Mouse (Mus musculus) adrenal gland, adult (tissue): ENCODE results near the gene Stim2.

Source experiments
- DNase-seq, 2 experiments: peaks; one replicate each; pipeline ENCODE4 v3.0.0; 2022 to 2023; ENCODE audit warnings: low spot score in 1 of 2; ENCODE audit not compliant: inconsistent age in 2 of 2

The Stim2 gene

DNA sequence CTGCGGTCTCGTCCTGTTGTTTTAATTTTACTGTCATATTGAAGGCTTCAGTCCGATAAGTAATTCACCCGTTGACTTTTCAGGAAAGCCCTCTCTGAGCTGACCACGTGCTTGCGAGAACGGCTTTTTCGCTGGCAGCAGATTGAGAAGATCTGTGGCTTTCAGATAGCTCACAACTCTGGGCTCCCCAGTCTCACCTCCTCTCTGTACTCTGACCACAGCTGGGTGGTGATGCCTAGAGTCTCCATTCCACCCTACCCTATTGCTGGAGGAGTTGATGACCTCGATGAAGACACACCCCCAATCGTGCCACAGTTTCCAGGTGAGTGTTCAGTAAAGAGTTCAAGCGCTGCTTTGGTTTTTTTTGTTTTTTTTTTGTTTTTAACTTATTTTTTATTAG is 112.5 kb downstream of the Stim2 start:
- DNase-seq = no peak

DNA sequence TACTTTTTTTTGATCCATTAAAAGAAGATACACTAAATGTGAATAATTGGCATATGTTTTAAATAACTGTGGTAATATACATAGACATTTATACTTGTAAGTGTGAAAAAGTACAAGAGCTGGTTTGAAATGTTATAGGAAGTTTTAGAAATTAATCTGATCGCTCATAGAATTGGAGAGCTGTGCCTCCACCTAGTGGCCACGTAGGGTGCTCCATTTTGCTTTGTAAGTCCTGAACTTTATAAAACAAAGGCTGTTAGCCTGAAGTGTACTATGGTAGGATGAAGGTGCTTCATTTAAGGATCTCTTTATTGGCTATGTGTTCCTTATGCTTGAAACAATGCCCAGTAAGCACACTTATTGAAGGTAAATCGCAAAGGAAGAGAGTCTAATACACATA is 115.0 kb downstream of the Stim2 start:
- peak; percentile 47 to 85 for DNase-seq

DNA sequence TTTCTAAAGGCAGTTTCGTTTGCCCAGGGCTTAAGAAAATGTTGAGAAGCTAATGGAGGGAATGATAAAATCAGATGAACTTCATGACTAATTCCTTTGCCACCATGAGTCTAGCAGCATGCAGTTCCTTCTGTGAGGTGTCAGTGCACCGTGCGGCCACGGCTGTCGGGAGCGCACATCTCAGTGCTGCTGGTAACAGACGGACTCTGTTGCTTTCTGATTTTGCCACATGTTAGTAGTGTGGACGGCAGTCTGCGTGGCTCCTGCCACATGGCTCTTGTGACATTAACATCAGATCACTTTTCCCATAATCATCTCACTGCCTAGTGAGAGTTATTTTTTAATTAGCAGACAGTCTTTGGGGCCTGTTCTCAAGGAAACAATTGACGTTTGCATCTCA is 118.2 kb downstream of the Stim2 start:
- no peak for DNase-seq

DNA sequence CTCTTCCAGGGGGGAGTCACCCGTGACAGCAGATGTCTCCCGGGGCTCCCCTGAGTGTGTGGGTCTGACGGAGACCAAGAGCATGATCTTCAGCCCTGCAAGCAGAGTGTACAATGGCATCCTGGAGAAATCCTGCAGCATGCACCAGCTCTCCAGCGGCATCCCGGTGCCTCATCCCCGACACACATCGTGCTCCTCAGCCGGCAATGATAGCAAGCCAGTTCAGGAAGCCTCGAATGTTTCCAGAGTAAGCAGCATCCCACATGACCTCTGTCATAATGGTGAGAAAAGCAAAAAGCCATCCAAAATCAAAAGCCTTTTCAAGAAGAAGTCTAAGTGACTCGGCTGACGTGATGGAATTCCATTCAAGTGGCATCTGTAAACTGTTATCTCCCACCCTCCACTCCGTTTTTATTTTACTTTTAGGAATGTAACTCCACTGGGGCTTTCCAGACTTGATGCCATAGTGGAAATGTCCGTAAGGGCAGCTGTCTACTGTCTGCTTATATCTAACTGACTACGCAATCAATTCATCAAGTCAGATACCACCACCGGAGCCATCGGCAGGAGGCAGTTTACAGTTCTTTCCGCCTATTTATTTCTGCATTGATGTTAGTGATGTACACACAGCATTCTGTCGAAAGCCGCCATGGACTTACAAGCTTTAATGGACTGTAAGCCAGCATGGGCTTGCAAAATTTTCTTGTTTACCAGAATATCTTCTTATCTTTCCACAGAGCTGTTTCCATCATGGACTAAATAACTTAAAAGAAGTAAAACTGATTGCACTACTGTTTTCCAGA is 120.3 kb downstream of the Stim2 start:
- DNase-seq = no peak

DNA sequence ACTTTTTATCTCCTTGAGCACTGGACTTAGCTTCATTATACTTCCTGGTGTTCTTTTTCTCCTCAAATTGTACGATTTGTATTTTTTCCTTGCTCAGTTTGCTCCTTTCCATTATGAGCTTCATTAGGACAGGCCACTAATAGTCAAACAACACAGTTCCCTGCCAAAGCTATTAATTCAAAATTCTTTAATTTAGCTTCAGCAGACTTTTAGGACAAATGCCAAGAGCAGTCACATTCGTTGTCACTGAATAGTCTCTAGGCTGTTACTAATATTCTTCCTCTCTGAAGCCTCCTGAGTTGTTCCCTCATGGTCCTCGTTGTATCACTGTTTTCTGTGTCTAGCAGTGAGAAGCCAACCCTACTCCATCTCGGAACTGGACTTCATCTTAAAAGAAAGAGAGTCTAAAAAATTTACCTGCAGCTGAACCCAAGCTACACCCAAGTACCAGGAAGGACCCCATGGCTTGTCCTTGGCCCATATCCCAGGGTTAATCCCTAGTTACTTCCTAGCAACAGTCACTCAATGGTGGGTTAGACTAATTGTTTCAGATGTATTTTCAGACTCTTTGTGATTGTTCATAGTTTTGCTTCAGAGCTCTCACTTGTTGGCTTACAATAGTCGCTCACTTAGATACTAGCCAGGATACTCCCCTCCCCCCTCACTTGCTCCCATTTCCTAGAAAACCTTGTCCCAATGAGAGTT is 149.9 kb downstream of the Stim2 start:
- no peak for DNase-seq

DNA sequence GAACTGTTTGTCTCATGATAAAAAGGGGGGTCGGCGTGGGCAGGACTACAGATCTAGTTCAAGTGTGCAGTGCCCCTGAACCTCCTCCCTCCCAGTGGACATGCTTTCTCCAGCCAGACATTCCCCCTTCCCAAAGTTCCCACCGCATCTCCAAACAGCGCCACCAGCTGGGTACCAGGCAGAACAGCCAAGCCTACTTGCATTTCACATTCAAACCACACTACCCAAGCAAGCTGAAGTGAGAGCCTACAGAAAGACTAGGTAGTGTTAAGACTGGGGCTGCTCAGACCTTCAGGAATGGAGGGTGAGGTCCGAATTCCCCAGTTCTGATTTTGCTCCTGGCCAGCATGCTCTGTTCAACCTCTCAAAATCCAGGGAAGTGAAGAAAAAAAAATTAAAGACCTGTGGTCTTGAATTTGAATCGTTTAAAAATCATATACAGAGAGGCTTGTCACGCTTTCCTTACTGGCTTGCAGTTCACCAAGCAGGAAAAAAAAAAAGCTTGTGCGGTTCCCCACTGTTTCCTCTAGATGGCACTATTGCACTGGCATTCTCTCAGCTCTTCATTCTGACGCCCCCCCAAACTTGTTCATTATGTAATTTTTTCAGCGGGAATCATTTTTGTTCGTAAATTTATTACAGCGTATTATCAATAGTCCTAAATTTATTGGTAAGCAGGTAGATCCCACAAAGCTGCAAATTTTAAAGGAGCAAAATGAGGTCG is 156.4 kb downstream of the Stim2 start:
- peak in 1 of 2 experiments; percentile 54 for DNase-seq

DNA sequence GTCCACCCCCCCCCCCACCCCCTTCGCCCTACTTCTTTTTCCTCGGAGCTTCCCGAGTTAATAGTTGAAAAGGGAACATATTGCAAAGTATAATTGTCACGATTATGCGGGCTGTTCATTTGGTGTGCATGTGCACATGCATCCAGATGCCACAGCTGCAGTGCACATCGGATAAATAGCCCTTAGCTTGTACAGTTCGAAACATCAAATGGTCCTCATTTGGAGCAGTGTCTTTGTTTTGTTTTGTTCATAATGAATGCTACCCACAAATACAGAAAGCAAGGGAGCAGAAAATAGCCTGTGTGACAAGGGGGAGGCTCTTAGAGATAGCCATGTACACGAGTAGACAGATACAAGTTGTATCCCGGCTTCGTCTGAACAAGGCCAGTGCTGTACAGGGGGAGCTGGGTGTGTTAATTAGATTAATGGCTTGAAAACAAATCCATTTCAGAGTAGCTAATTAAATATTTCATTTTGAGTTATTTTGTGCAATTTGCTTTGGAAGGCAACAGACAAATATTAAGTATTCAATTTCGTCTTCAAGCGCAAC is 157.0 kb downstream of the Stim2 start:
- DNase-seq = no peak

DNA sequence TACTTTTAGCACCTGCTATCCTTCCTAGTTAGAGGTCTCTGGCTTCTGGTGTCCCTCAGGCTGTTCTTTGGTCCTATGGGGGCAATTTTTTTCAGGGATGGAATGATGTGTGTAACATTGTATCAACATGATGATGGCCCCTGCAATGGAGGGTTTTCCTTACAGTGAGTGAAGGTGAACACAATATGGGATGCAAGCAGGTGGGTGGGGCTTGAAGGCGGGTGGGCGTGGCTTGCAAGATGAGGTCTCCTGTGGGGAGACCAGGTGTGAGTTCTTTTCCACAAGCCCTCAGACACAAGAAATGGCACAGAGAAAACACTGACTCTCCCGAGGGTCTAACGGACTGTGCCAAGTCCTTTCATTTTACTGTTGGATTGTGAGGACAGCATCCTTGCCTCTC is 157.6 kb downstream of the Stim2 start:
- DNase-seq = no peak

DNA sequence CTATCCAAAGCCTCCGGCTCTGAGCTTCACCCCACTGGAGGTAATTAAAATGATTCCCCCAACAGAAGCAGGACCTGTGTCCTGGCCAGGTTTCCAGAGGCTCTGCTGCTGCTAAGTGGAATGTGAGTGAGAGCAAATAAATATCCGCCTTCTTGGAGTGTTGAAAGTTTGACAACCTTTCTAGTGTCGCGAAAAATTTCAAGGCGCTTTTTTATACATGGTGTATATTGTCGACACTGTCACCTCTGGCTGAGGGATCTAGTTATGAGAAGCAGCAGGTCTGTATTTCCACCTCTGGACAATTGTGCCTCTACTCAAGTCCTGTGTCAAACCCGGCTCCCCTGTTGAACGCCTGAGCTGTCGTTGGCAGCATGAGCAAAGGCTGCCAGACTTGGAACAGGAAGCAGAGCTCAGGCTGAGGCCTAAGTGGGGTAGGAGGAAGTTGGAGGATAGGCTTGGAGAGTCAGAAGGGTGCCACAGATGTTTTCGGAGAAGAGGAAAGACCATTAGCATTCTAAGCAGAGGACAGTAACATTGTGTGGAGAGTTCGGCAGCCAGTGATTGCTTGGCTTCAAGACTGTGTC is 158.7 kb downstream of the Stim2 start:
- DNase-seq = no peak

DNA sequence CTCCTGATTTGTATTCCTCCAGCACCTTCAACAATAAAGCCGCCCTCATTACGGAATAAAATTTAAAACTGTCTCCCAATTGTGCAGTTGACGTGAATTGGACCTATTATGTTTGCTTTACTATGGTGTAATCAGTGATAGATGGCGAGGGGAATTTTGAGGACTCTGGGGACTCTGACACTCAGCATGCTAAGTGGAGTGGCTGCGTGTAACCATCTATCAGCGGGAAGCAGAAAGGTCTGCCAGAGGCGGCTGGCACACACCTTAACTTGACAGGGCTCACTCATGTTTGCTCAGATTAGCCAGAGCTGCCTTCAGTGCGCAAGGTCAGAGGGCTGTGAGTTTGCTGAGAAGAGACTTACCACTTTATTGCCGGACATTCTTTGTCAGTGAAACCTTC is 159.9 kb downstream of the Stim2 start:
- no peak for DNase-seq

DNA sequence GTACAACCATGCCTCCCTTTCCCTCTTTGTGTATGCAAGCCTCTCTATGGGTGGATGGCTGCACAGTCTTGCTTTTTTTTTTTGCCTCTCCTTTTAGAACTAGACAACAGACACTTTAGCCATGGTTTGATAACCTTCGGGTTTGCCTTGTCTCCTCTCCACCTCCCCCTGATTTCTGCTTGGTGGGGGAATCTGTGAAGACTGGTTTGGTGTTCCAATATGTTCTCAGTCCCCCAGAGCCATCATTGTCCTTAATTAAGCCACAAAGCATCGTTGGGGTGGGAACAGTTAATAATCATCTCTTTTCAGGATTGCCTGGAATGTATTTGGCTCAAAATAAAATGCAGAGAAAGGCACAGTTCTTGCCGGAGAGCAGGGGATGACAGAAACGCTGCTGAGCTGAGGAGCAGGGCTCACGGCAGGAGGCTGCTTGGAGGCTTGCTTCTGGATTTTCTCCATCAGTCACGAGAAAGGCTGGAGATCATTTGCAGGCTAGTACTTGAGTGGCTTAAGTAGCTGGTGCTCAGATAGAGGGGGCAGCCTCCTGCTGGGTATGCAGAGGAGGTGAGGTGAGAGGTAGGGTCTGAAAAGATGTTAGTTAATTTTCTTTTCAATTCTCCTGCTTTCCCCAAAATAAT is 161.0 kb downstream of the Stim2 start:
- no peak for DNase-seq

DNA sequence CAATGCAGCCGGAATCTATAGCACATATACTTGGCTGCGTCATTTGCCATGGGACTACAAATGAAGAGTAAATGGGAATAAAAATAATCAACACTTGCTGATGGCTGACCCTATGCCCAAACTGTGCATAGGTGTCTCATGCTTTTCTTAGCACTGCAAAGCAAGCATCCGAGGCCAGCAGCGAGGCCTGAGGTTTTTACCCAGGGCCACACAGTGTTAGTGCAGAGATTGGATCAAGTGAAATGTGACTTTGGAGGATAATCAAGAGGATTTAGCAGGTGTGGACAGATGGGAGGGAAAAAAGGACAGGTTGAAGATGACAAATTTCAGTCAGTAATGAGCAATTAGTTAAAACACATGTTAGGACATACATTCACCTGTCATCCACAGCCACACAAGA is 162.3 kb downstream of the Stim2 start:
- no peak for DNase-seq

DNA sequence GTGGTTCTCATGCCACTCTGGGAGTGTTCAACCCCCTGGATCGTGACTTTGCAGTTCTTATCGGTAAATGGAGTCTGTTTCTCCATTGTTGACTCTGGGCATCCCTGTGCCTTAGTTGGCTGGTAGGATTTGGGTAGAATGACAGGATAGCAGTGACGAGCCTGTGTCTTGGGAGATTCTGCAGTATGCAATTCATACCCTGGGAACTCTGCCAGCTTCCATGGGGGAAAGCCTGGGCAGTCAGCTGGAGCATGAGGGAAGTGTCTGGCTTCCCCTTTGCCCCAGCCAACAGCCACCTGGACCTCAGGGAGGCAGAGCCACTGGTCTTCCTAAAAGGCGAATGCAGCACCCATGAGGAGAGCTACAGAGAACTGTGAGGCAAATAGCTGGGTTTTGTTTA is 165.6 kb downstream of the Stim2 start:
- no peak for DNase-seq
